Mouse (Mus musculus): ENCODE data around the gene Col16a1. TPM values are rescaled to one million over a fixed set of nuclear protein-coding genes. Genes with fewer than 3 reads are reported as not detected.
A peak's percentile ranks its signal among the peaks of the same experiment; 100 is the strongest.

The Col16a1 gene
- polyA plus RNA-seq, 1 experiment from 2014 or later, result 7.2 TPM

- Histone ChIP-seq H3K27ac (replicated peaks) (no peak overlapping the region), H3K27me3 (replicated peaks; ENCODE audit: low read depth, poor library complexity, severe bottlenecking) (peaks cover 28% of the 10 kb centered on the region), H3K4me3 (no peak overlapping the region), H3K9me3 (no peaks in the 10 kb centered on the region), H3K4me1 (peaks cover 48% of the 10 kb centered on the region), H3K36me3 (replicated peaks) (no peaks in the 10 kb centered on the region)
- 92% methylated on average over 3 of the region's 3 CpGs for WGBS
- DNase-seq (ENCODE audit: low spot score), result no peak
Measured at GRCm38 (mm10) chr4:130052283-130052682, 4.6 kb downstream of the Col16a1 start.

DNA sequence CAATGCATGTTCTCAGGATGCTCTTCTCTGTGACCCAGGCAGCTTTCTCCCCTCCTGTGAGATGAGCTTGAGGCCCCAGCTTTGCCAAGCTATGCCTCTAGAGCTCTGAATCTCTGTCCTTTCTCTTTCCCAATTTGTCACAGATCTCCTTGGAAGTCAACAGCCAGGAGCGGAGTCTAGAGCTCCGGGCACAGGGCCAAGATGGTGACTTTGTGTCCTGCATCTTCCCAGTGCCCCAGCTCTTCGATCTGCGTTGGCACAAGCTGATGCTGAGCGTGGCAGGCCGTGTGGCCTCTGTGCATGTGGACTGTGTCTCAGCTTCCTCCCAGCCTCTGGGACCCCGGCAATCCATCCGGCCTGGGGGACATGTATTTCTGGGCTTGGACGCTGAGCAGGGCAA lies 5.5 kb downstream of the Col16a1 start:
- Histone ChIP-seq H3K4me1 (peaks cover 40% of the 10 kb centered on the region), H3K36me3 (replicated peaks) (no peaks in the 10 kb centered on the region), H3K27me3 (replicated peaks; ENCODE audit: low read depth, poor library complexity, severe bottlenecking) (peaks cover 20% of the 10 kb centered on the region), H3K9me3 (no peaks in the 10 kb centered on the region), H3K27ac (replicated peaks) (no peak overlapping the region), H3K4me3 (no peak overlapping the region)
- 92% methylated on average over 9 of the region's 9 CpGs for WGBS
- DNase-seq (ENCODE audit: low spot score), result no peak

- no peak overlapping the region for H3K4me3 ChIP-seq
- H3K27me3 ChIP-seq (replicated peaks; ENCODE audit: low read depth, poor library complexity, severe bottlenecking), result 0 out of 2 replicates have a peak, but pooled peaks cover 9% of the 10 kb centered on the region
- H3K9me3 ChIP-seq, result no peaks in the 10 kb centered on the region
- no peaks in the 10 kb centered on the region for H3K36me3 ChIP-seq (replicated peaks)
- WGBS, result 46% methylated on average over 1 of the region's 1 CpGs
- DNase-seq (ENCODE audit: low spot score), result no peak
- 0 out of 2 replicates have a peak overlapping the region, but pooled peaks have one; percentile 19 for H3K27ac ChIP-seq (replicated peaks)
- peaks cover 40% of the 10 kb centered on the region for H3K4me1 ChIP-seq
Measured at GRCm38 (mm10) chr4:130054727-130055126, 7.1 kb downstream of the Col16a1 start.

DNA sequence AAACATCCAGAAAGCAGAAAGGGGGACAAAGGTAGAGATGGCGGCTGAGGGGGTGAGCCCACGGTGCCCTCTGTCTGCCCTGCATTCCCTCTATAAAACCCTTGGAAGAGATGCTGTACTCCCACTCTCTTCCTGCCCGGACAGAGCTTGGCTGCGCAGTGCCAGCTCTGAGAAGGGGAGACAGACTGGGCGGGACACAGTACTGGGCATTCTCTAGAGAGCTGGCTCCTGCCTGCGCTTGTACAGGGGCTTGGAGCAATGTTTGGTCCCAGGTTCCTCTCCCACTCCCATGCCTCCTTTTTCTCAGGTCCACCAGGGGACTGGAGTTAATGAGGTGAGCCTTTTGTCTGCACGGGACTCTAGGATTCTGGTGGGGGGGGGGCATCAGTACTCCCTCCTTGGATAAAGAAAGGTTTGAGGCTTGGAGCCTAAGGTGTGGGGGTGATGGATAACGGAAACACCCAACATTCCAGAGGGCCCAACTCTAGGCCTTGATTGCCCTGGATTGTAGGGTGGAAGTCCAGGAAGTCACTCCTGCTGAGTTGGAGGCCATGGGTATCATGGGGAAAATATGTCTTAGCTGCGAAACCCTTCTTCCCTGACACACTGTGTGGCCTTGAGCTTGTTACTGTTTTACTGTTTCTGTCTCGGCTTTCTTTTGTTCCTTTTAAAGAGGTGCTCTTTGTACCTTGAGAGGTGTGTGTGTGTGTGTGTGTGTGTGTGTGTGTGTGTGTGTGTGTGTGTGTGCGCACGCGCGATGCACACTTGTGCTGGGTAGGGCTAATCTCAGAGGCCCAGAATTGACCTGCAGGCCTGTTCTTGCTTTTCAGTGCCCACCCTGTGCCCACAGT lies 7.7 kb downstream of the Col16a1 start:
- no peaks in the 10 kb centered on the region for H3K9me3 ChIP-seq
- 0 out of 2 replicates have a peak, but pooled peaks cover 9% of the 10 kb centered on the region for H3K27me3 ChIP-seq (replicated peaks; ENCODE audit: low read depth, poor library complexity, severe bottlenecking)
- H3K36me3 ChIP-seq (replicated peaks), result no peaks in the 10 kb centered on the region
- 0 out of 2 replicates have a peak overlapping the region, but pooled peaks have one; percentile 19 for H3K27ac ChIP-seq (replicated peaks)
- DNase-seq (ENCODE audit: low spot score), result no peak
- H3K4me1 ChIP-seq, result peaks cover 39% of the 10 kb centered on the region
- H3K4me3 ChIP-seq, result no peak overlapping the region
- 81% methylated on average over 14 of the region's 14 CpGs for WGBS

DNA sequence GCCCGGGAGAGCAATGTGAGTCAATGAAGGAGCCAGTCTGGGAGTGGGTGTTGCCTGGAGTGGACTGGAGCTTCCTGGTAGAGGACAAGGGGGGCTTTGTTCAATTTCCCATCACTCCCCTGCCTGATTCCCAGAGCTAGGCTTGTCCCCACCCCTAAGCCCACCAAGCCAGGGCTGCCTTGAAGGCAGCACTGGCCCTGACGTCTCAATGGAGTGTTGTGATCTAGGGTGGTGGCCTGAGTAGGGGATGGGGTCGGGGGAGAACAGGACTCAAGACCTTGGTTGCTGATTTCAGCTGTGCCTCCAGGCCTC lies 8.3 kb downstream of the Col16a1 start:
- peaks cover 38% of the 10 kb centered on the region for H3K4me1 ChIP-seq
- H3K9me3 ChIP-seq, result no peaks in the 10 kb centered on the region
- H3K4me3 ChIP-seq, result no peak overlapping the region
- H3K27me3 ChIP-seq (replicated peaks; ENCODE audit: low read depth, poor library complexity, severe bottlenecking), result 0 out of 2 replicates have a peak, but pooled peaks cover 9% of the 10 kb centered on the region
- 44% methylated on average over 3 of the region's 3 CpGs for WGBS
- no peak for DNase-seq (ENCODE audit: low spot score)
- H3K27ac ChIP-seq (replicated peaks), result 0 out of 2 replicates have a peak overlapping the region, but pooled peaks have one; percentile 5
- no peaks in the 10 kb centered on the region for H3K36me3 ChIP-seq (replicated peaks)

GRCm38 (mm10) chr4:130056471-130056870 lies 8.8 kb downstream of the Col16a1 start:
- no peaks in the 10 kb centered on the region for H3K9me3 ChIP-seq
- DNase-seq (ENCODE audit: low spot score), result no peak
- H3K27me3 ChIP-seq (replicated peaks; ENCODE audit: low read depth, poor library complexity, severe bottlenecking), result 0 out of 2 replicates have a peak, but pooled peaks cover 9% of the 10 kb centered on the region
- WGBS, result 76% methylated on average over 3 of the region's 3 CpGs
- H3K4me1 ChIP-seq, result peaks cover 40% of the 10 kb centered on the region
- H3K27ac ChIP-seq (replicated peaks), result 0 out of 2 replicates have a peak overlapping the region, but pooled peaks have one; percentile 5
- no peaks in the 10 kb centered on the region for H3K36me3 ChIP-seq (replicated peaks)
- H3K4me3 ChIP-seq, result no peak overlapping the region

DNA sequence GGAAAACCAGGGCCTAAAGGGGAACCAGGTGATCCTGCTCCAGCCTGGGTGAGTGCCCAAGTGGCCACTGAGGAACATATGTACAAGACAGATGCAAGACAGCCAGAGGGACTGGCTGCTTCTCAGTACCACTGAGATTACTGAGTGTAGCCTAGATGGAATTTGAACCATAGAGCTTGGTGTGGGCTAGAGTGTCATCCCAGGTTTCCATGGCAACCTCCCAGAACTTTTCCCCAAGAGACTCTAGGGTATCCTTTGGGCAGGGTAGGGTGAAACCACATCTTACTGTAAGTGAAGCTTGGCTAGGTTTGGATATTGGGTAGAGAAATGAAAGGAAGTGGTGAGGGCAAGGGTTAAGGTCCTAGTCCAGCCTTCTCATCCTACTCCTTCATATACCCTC lies 13.3 kb downstream of the Col16a1 start:
- DNase-seq (ENCODE audit: low spot score), result no peak
- H3K27ac ChIP-seq (replicated peaks), result no peak overlapping the region
- H3K36me3 ChIP-seq (replicated peaks), result no peaks in the 10 kb centered on the region
- H3K27me3 ChIP-seq (replicated peaks; ENCODE audit: low read depth, poor library complexity, severe bottlenecking), result peaks cover 9% of the 10 kb centered on the region; the same call in 1 of the 2 replicates
- H3K4me3 ChIP-seq, result no peak overlapping the region
- H3K9me3 ChIP-seq, result no peaks in the 10 kb centered on the region
- H3K4me1 ChIP-seq, result peaks cover 33% of the 10 kb centered on the region

GRCm38 (mm10) chr4:130063191-130063590 lies 15.6 kb downstream of the Col16a1 start:
- Histone ChIP-seq H3K27me3 (replicated peaks; ENCODE audit: low read depth, poor library complexity, severe bottlenecking) (peaks cover 9% of the 10 kb centered on the region; the same call in 1 of the 2 replicates), H3K4me3 (no peak overlapping the region), H3K4me1 (peaks cover 36% of the 10 kb centered on the region), H3K36me3 (replicated peaks) (no peaks in the 10 kb centered on the region), H3K27ac (replicated peaks) (no peak overlapping the region), H3K9me3 (no peaks in the 10 kb centered on the region)
- 75% methylated on average over 7 of the region's 7 CpGs for whole genome bisulfite sequencing
- no peak for DNase-seq (ENCODE audit: low spot score)

DNA sequence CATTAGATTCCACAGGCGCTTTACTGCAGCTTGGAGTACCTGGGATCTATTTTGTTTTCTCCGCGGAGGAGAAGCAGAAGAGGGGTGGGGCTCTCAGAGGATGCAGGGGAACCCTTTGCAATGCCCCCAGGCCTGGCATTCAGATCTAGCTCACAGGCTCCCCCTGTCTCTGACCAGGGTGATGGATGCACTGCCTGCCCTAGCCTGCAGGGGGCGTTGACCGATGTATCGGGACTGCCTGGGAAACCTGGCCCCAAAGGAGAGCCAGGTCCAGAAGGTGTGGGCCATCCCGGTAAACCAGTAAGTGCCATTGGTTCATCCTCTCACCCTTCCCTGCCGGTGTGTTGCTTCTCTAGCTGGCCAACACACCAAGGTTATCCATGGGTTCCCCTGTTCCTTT lies 19.2 kb downstream of the Col16a1 start:
- H3K36me3 ChIP-seq (replicated peaks), result no peaks in the 10 kb centered on the region
- H3K27me3 ChIP-seq (replicated peaks; ENCODE audit: low read depth, poor library complexity, severe bottlenecking), result peaks cover 9% of the 10 kb centered on the region; the same call in 1 of the 2 replicates
- H3K27ac ChIP-seq (replicated peaks), result no peak overlapping the region
- peaks cover 14% of the 10 kb centered on the region; the same call in 1 of the 2 replicates for H3K4me1 ChIP-seq
- DNase-seq (ENCODE audit: low spot score), result peak; percentile 44
- WGBS, result 12% methylated on average over 8 of the region's 8 CpGs
- H3K4me3 ChIP-seq, result no peak overlapping the region
- H3K9me3 ChIP-seq, result no peaks in the 10 kb centered on the region

DNA sequence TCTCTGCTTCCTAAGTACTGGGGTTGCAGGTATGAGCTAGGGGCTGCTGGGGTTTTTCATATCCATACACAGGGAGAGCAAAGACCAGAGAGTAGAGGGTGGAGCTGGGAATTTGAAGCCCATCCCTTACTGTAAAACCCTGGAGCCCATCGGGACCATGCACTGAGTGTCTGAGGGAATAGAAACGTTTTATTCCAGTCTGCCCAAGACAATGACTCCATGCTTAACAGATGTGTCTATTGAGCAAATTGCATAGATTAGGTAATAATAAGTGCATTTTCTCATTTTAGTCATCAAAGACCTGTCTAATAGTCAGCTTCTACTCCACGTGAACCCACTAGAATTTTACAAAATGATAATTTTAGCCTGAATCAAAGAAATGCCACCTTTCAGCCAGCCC lies 22.9 kb downstream of the Col16a1 start:
- Histone ChIP-seq H3K27ac (replicated peaks) (no peak overlapping the region), H3K4me3 (no peak overlapping the region), H3K27me3 (replicated peaks; ENCODE audit: low read depth, poor library complexity, severe bottlenecking) (peaks cover 15% of the 10 kb centered on the region), H3K4me1 (peaks cover 11% of the 10 kb centered on the region; the same call in 1 of the 2 replicates), H3K9me3 (no peaks in the 10 kb centered on the region), H3K36me3 (replicated peaks) (no peaks in the 10 kb centered on the region)
- DNase-seq (ENCODE audit: low spot score), result no peak
- WGBS, result 73% methylated on average over 3 of the region's 3 CpGs

GRCm38 (mm10) chr4:130071758-130072157 lies 24.1 kb downstream of the Col16a1 start:
- Histone ChIP-seq H3K4me3 (no peak overlapping the region), H3K4me1 (peaks cover 7% of the 10 kb centered on the region; the same call in 1 of the 2 replicates), H3K36me3 (replicated peaks) (no peaks in the 10 kb centered on the region), H3K27me3 (replicated peaks; ENCODE audit: low read depth, poor library complexity, severe bottlenecking) (peaks cover 23% of the 10 kb centered on the region), H3K9me3 (no peaks in the 10 kb centered on the region), H3K27ac (replicated peaks) (no peak overlapping the region)
- no peak for DNase-seq (ENCODE audit: low spot score)
- WGBS, result 94% methylated on average over 2 of the region's 2 CpGs

DNA sequence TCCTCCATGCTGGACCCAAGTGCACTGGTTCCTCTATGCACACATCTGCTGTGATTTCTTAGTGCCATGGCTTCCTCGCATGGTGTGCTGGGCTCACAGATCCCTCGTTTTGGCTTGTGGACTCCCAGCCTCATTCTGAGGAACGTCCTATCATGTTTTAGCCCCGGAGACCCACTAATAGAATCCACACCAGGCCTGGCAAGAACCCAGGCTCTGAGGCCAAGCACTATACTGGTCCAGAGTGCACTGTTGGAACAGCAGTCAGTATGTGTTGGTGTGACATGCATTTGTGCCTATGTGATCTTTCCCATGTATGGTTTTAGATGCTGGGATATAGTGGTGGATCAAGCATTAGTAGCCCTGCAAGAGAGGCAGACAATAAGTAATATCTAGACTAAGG lies 25.7 kb downstream of the Col16a1 start:
- H3K36me3 ChIP-seq (replicated peaks), result no peaks in the 10 kb centered on the region
- WGBS, result 87% methylated on average over 4 of the region's 4 CpGs
- no peaks in the 10 kb centered on the region for H3K9me3 ChIP-seq
- no peak overlapping the region for H3K27ac ChIP-seq (replicated peaks)
- H3K4me3 ChIP-seq, result no peak overlapping the region
- DNase-seq (ENCODE audit: low spot score), result no peak
- H3K27me3 ChIP-seq (replicated peaks; ENCODE audit: low read depth, poor library complexity, severe bottlenecking), result peaks cover 39% of the 10 kb centered on the region
- peaks cover 14% of the 10 kb centered on the region for H3K4me1 ChIP-seq

All from embryonic facial prominence, embryonic 10.5 days (tissue).